Mouse (Mus musculus) liver, adult 2 months (tissue): ENCODE results near the gene Fcer1g. TPM values are rescaled to one million over a fixed set of nuclear protein-coding genes. Genes with fewer than 3 reads are reported as not detected.
"Not testable (repeated sequence)": the region's sequence is repeated elsewhere in the genome, so short reads cannot be mapped to it uniquely, and the experiment has no call there.

ENCODE experiments used
- DNase-seq: peaks from one replicate; pipeline ENCODE4 v3.0.0-alpha.2; 2011; ENCODE audit warnings: low read depth, low spot score; ENCODE audit errors: extremely low read depth
- H3K27ac ChIP-seq: fragments of 200-500 bp; replicated peaks from 2 replicates; pipeline ENCODE4 v1.5.1; 2012; ENCODE audit warnings: low read depth, mild to moderate bottlenecking, control low read depth, inconsistent platforms, low read length; ENCODE audit not compliant: insufficient read depth
- H3K27me3 ChIP-seq: fragments of 200-500 bp; 2 replicates; pipeline ENCODE4 v1.6.1; 2012; ENCODE audit warnings: mild to moderate bottlenecking, moderate library complexity, low read length, inconsistent platforms; ENCODE audit not compliant: control insufficient read depth, insufficient read depth
- H3K36me3 ChIP-seq: fragments of 200-500 bp; 2 replicates; pipeline ENCODE4 v1.6.1; 2012; ENCODE audit warnings: low read length, inconsistent platforms; ENCODE audit not compliant: control insufficient read depth, insufficient read depth
- H3K4me1 ChIP-seq: fragments of 200-500 bp; 2 replicates; pipeline ENCODE4 v1.6.1; 2011; ENCODE audit warnings: low read length; ENCODE audit not compliant: control insufficient read depth, insufficient read depth
- H3K4me3 ChIP-seq: fragments of 200-500 bp; 2 replicates; pipeline ENCODE4 v1.5.1; 2011; ENCODE audit warnings: low read depth, mild to moderate bottlenecking, control low read depth, low read length, moderate library complexity; ENCODE audit not compliant: insufficient read depth
- H3K79me2 ChIP-seq: fragments of 200-500 bp; 2 replicates; pipeline ENCODE4 v1.6.1; 2012; ENCODE audit warnings: inconsistent platforms, mild to moderate bottlenecking, low read length, moderate library complexity; ENCODE audit not compliant: control insufficient read depth, insufficient read depth
- H3K9ac ChIP-seq: fragments of 200-500 bp; 2 replicates; pipeline ENCODE4 v1.6.1; 2012; ENCODE audit warnings: low read depth, mild to moderate bottlenecking, control low read depth, inconsistent platforms, low read length
- CTCF ChIP-seq: fragments of 200-500 bp; IDR thresholded peaks from 2 replicates; pipeline ENCODE4 v1.5.1; 2011; ENCODE audit warnings: low read depth, low read length, control low read depth
- POLR2A ChIP-seq: fragments of 200-500 bp; IDR thresholded peaks from 2 replicates; pipeline ENCODE4 v1.6.1; 2011; ENCODE audit warnings: low read length, control low read depth; ENCODE audit not compliant: insufficient read depth; ENCODE audit errors: extremely low read depth
- WGBS: fragments of 180-500 bp; shearing (Covaris S2); methylation state at CpG from one replicate; pipeline ENCODE4 v1.1.7; 2018; 5-methylcytosine and 5-hydroxymethylcytosine counted together
- polyA plus RNA-seq: library from polyadenylated mRNA; depleted of rRNA; stranded (reverse); fragments of >200 nt; gene quantifications from 2 replicates; pipeline ENCODE4 v1.2.3, GENCODE M21; 2012
- total RNA-seq: library from RNA; depleted of rRNA; stranded (reverse); fragments of >200 nt; gene quantifications from 2 replicates; pipeline ENCODE4 v1.2.3, GENCODE M21; 2014

Fcer1g gene
- total and polyA plus RNA-seq, 2 experiments, result 6.4 to 50.7 TPM

DNA sequence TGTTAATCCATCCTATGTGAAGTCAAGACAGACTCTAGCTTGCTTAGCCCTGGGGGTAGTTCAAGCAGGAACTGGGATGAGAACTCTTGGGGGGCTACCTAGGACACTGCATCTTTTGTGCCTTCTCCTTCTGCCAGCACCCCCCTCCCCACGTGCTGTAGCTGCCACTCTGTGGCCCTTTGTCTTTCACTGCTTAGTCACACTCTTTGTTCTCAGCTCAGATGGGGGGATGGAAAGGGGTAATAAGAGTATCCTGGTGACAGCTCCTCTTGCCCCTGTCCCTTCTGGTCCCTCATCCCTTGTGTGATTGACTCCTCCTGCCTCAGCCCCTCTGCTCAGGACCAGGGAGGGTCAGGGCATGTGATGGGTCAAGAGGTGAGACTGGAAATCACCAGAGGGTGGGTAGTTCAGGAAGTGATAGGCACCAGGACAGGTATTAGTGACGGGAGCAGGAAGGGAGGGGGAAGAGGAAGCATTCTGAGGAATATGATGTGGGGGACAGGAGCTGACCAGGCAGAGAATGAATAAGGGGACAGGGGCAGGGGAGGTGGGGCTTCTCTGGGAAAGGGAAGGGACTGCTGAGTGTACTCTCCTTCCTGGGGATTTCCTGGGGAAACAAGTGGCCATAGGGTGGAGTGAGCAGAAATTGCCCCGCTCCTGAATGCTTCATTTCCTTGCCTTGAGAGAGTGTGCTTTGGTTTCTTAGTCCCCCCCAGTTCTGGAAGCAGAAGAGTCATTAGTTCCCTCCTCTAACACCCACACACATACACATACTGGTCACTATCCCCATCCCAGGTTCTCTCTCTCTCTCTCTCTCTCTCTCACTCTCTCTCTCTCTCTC, 14.4 kb upstream of the Fcer1g start:
- 0 out of 2 replicates have a peak overlapping the region, but pooled peaks have one; percentile 72 for H3K27ac ChIP-seq
- TF ChIP-seq POLR2A, result no peak
- TF ChIP-seq CTCF, result no peak
- DNase-seq, result no peak
- 74% methylated on average over 3 of the region's 3 CpGs for WGBS
- no peaks in the 10 kb centered on the region for H3K27me3 ChIP-seq
- H3K79me2 ChIP-seq, result peaks cover 9% of the 10 kb centered on the region; the same call in 1 of the 2 replicates
- peaks cover 10% of the 10 kb centered on the region for H3K4me1 ChIP-seq
- peaks cover 6% of the 10 kb centered on the region; the same call in 1 of the 2 replicates for H3K36me3 ChIP-seq
- no peak overlapping the region for H3K9ac ChIP-seq
- no peak overlapping the region for H3K4me3 ChIP-seq

- TF ChIP-seq CTCF (no peak), POLR2A (no peak)
- no peaks in the 10 kb centered on the region for H3K27me3 ChIP-seq
- H3K79me2 ChIP-seq, result peaks cover 9% of the 10 kb centered on the region; the same call in 1 of the 2 replicates
- no peak overlapping the region for H3K4me3 ChIP-seq
- peaks cover 10% of the 10 kb centered on the region for H3K4me1 ChIP-seq
- no peak for DNase-seq
- 25% methylated on average over 4 of the region's 4 CpGs for WGBS
- peak overlapping the region; percentile 72 for H3K27ac ChIP-seq
- peaks cover 8% of the 10 kb centered on the region for H3K36me3 ChIP-seq
- no peak overlapping the region for H3K9ac ChIP-seq
Observed at GRCm38 (mm10) chr1:171247916-171248315, 13.8 kb upstream of the Fcer1g start.

DNA sequence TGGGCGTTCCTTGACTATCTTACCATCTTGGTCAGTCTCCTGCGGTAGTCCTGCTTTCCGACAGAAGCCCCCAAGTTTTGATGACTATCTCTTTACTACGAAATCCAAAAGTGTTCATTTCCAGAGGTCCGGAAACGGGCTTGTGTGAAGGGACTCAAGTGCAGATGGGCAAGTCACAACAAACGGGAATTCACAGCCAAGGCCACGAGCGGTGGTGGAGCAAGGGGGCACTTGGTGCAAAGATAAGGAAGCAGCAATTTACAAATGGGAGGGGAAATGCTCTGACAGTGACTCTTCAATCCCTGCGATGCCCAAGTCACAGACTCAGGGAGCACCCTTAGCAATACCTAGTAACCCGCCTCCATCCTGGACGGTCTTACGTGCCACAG, 13.3 kb upstream of the Fcer1g start:
- DNase-seq, result no peak

DNA sequence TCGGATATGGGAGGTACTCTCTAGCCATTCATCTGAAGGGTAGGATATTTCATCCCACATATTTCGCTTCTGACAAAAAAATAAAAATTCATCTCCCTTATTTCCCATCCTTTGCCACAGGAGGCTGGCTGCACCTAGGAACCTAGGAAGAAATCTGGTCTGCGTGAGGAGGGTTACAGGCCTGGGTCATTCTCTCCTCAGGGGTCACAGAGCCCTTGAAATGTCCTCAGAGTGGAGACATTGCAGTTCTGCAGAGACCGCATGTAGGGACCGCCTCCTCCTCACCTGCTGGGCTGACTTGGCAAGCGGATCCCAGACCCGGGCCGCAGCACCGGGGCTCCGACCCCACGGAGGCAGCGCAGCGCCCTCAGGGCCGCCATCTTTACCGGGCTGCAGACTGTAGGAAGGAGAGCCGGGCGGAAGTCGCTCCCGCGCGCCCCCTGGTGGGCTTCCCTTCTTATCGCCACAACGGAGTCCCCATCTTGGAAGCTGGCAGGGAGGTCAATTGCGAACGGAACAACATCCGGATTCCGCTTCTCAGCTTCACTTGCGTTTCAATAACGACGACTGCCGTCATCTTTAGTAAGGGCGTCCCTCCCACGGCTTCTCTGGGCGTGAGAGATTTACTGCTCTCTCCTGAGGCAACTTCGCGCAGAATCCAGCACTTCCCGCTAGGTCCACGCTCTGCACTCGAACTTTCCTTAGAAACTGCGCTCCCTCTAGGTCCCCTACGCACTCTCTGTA, 12.7 kb upstream of the Fcer1g start:
- H3K9ac ChIP-seq, result peak overlapping the region; percentile 89
- peaks cover 12% of the 10 kb centered on the region for H3K36me3 ChIP-seq
- H3K79me2 ChIP-seq, result peaks cover 9% of the 10 kb centered on the region; the same call in 1 of the 2 replicates
- peak; percentile 98 for DNase-seq
- H3K4me1 ChIP-seq, result peaks cover 10% of the 10 kb centered on the region
- TF ChIP-seq POLR2A (peak; percentile 75), CTCF (peak; percentile 88)
- peak overlapping the region; percentile 83 for H3K27ac ChIP-seq
- H3K27me3 ChIP-seq, result no peaks in the 10 kb centered on the region
- under 1% methylated on average over 41 of the region's 41 CpGs for WGBS
- H3K4me3 ChIP-seq, result peak overlapping the region; percentile 77

More for the DNA sequence above, 13.3 kb upstream of the Fcer1g start:
- Histone ChIP-seq H3K79me2 (peaks cover 9% of the 10 kb centered on the region; the same call in 1 of the 2 replicates), H3K4me1 (peaks cover 10% of the 10 kb centered on the region), H3K4me3 (peak overlapping the region; percentile 27; the same call in 1 of the 2 replicates), H3K27me3 (no peaks in the 10 kb centered on the region), H3K27ac (peak overlapping the region; percentile 72), H3K9ac (peak overlapping the region; percentile 65), H3K36me3 (peaks cover 9% of the 10 kb centered on the region)
- TF ChIP-seq CTCF (no peak), POLR2A (no peak)
- 18% methylated on average over 13 of the region's 13 CpGs for WGBS

- Histone ChIP-seq H3K4me3 (no peak overlapping the region), H3K27ac (no peak overlapping the region), H3K4me1 (peaks cover 14% of the 10 kb centered on the region), H3K9ac (no peak overlapping the region), H3K79me2 (peaks cover 9% of the 10 kb centered on the region; the same call in 1 of the 2 replicates), H3K36me3 (peaks cover 20% of the 10 kb centered on the region), H3K27me3 (no peaks in the 10 kb centered on the region)
- 96% methylated on average over 8 of the region's 8 CpGs for WGBS
- no peak for TF ChIP-seq POLR2A
- TF ChIP-seq CTCF, result no peak
- DNase-seq, result no peak
Observed at GRCm38 (mm10) chr1:171245353-171245752, 11.2 kb upstream of the Fcer1g start.

GRCm38 (mm10) chr1:171241952-171242351, 7.8 kb upstream of the Fcer1g start:
- not testable (repeated sequence) for H3K79me2 ChIP-seq, H3K9ac ChIP-seq, H3K27me3 ChIP-seq, H3K4me3 ChIP-seq, H3K4me1 ChIP-seq
- WGBS, result 65% methylated on average over 12 of the region's 12 CpGs
- peak; percentile 49 for DNase-seq
- peaks cover 38% of the 10 kb centered on the region for H3K36me3 ChIP-seq
- peak overlapping the region; percentile 10; the same call in 1 of the 2 replicates for H3K27ac ChIP-seq
